Mouse (Mus musculus): ENCODE data around the gene Gm49388. TPM values are rescaled to one million over a fixed set of nuclear protein-coding genes. Genes with fewer than 3 reads are reported as not detected.
"Not testable (repeated sequence)": the region's sequence is repeated elsewhere in the genome, so short reads cannot be mapped to it uniquely, and the experiment has no call there.

The Gm49388 gene
- polyA plus RNA-seq, 1 experiment from 2014 or later: not detected

DNA sequence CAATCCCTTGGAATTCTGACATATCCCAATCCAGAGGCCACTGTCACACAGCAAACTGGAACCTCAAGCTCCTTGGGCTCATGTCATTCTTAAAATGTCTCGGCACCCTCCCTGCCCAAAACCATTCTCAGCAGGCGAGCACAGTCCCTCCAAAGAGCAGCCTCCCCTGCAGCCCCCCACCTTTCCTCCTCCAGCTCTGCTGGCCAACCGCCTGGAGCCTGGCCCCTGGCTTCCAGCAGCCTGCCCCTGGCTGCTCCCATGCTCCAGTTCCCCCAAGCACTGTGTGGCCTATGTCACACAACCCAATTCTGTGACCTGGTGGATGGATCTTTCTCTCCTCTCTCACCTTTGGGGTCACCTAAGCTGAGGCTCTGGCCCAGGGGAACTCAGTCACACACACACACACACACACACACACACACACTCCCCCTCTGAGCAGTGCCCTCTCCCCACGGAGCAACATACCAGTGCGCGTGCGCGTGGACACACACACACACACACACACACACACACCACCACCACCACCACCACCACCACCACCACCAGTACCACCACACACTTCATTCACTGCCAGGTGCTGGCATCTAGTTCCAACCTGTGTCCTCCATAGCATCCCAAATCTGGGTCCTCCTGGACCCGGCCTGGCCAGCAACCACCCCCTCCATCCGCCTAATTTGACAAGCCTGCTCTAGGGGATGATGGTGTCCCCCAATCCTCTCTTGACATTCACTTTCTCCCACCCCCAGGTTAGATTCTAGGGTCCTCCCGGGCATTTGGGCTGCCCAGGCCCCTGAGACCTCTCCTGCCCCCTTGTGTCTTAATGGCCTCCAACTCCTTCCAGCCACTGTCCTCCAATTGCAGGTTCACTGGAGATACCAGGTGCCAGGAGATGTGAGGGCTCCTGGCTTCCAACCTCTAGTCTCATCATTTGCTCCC, 38.1 kb downstream of the Gm49388 start:
- TF ChIP-seq CTCF (IDR thresholded peaks at IDR 0.05; ENCODE audit: low read depth): peak; percentile 35; the same call in 1 of the 2 replicates
- DNase-seq (ENCODE audit: low spot score) (no peak), ATAC-seq (replicated peaks; ENCODE audit: low FRiP score, low read depth) (peak; percentile 23; the same call in 1 of the 2 replicates)
- Histone ChIP-seq H3K4me3 (replicated peaks; ENCODE audit: low read depth, low read length) (peak overlapping the region; percentile 60), H3K9ac (ENCODE audit: low read depth, low read length) (peak overlapping the region; percentile 73; the same call in 1 of the 2 replicates), H3K27ac (no peak overlapping the region), H3K9me3 (replicated peaks; ENCODE audit: low read length) (no peaks in the 10 kb centered on the region), H3K4me2 (ENCODE audit: low read length) (peak overlapping the region; percentile 87), H3K27me3 (ENCODE audit: insufficient read depth, low read length) (no peaks in the 10 kb centered on the region), H3K36me3 (ENCODE audit: insufficient read depth, low read length) (no peaks in the 10 kb centered on the region), H3K4me1 (replicated peaks; ENCODE audit: insufficient read depth, low read length) (peaks cover 9% of the 10 kb centered on the region; the same call in 1 of the 2 replicates)
- WGBS: 60% methylated on average over 11 of the region's 11 CpGs

DNA sequence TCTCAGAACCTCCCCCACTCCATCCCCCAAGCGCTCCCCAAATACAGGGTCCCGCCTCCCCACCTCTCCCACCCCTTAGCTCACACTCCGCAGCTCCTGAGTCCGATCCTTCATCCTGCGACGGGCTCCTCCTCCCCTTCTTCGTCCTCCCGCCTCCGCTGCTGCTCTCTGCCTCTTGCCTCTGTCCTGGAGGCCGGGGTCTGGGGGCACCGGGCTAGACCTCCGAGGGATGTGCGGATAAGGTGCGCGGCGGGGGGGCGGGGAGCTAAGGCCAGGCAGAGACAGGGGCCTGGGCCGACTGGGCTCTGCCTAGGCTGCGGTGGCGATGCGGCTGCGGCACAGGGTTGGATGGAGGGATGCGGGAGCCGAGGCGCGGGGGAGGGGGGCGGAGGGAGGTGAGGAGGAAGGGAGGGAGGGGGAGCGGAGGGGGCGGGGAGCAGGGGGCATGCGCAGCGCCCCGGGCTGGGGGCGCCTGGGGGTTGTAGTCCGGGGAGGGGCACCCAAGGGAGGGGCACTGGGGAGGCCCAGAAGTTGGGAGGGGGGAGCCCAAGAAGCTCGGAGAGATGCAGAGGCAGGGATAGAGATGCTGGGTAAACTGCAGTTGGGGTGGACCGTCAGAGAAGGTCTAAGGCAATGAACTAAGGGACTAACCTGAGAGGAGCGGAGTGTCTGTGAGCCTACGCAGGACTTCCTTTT, 38.9 kb downstream of the Gm49388 start, which contains the start of the genes Stx4a and Stx1b:
Gene Stx4a (plus strand): TSS at position 119 of the 696 bp plus-strand sequence.
Gene Stx1b (minus strand): TSS at position 374 of the 696 bp plus-strand sequence.
- no peaks in the 10 kb centered on the region for H3K9me3 ChIP-seq (replicated peaks; ENCODE audit: low read length)
- DNase-seq (ENCODE audit: low spot score) (peak; percentile 52), ATAC-seq (replicated peaks; ENCODE audit: low FRiP score, low read depth) (peak; percentile 47; the same call in 1 of the 2 replicates)
- no peaks in the 10 kb centered on the region for H3K27me3 ChIP-seq (ENCODE audit: insufficient read depth, low read length)
- no peaks in the 10 kb centered on the region for H3K36me3 ChIP-seq (ENCODE audit: insufficient read depth, low read length)
- H3K27ac ChIP-seq: no peak within 1 kb of the TSS
- peaks cover 9% of the 10 kb centered on the region; the same call in 1 of the 2 replicates for H3K4me1 ChIP-seq (replicated peaks; ENCODE audit: insufficient read depth, low read length)
- peak within 1 kb of the TSS; percentile 60 for H3K4me3 ChIP-seq (replicated peaks; ENCODE audit: low read depth, low read length)
- no peak for TF ChIP-seq CTCF (IDR thresholded peaks at IDR 0.05; ENCODE audit: low read depth)
- H3K4me2 ChIP-seq (ENCODE audit: low read length): peak within 1 kb of the TSS; percentile 87
- H3K9ac ChIP-seq (ENCODE audit: low read depth, low read length): peak within 1 kb of the TSS; percentile 73
- WGBS: 3% methylated on average over 34 of the region's 38 CpGs

DNA sequence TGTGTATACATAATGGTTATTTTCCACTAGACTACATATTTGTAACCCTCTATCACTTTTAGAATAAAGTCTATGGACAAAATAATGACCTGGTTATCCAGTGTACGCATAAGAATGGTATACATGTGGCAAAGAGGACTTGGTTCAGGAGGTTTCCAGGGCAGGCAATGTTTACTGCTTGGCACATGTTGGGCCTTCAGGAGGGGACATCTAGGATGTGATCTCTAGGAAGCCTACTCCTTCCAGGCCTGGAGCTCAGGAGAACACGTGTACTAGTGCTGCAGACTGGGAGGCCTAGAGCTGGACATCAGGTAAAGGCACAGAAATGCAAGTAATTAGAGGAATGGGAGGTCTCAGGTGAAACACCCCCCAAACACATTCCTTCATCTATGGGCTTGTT, 50.1 kb downstream of the Gm49388 start:
- Histone ChIP-seq H3K9me3 (replicated peaks; ENCODE audit: low read length) (no peaks in the 10 kb centered on the region), H3K27ac (no peak overlapping the region), H3K27me3 (ENCODE audit: insufficient read depth, low read length) (no peaks in the 10 kb centered on the region), H3K4me3 (replicated peaks; ENCODE audit: low read depth, low read length) (no peak overlapping the region), H3K9ac (ENCODE audit: low read depth, low read length) (no peak overlapping the region), H3K4me2 (ENCODE audit: low read length) (no peak overlapping the region), H3K36me3 (ENCODE audit: insufficient read depth, low read length) (no peaks in the 10 kb centered on the region), H3K4me1 (replicated peaks; ENCODE audit: insufficient read depth, low read length) (no peaks in the 10 kb centered on the region)
- DNase-seq (ENCODE audit: low spot score): no peak
- TF ChIP-seq CTCF (IDR thresholded peaks at IDR 0.05; ENCODE audit: low read depth): no peak
- ATAC-seq (replicated peaks; ENCODE audit: low FRiP score, low read depth): no peak
- 84% methylated on average over 2 of the region's 2 CpGs for WGBS

DNA sequence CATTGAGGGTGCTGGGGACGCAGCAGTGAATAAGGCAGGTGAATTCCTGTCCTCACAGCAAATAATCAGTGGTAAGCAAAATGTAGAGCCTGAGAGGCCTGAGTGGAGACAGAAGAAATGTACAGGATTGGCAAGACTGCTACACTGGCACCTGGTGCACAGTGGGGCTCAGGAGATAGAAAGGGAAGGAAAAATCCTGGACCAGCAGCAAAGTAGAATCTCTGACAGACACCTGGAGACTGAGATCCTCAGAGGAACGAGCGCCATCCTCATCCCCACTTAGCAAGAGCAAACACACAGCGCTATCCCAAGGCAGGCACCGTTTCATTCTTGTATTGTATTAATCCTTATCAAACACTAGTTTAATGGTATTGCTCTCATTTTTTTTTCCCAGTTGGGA, 52.1 kb downstream of the Gm49388 start:
- H3K9ac ChIP-seq (ENCODE audit: low read depth, low read length): no peak overlapping the region
- no peaks in the 10 kb centered on the region for H3K9me3 ChIP-seq (replicated peaks; ENCODE audit: low read length)
- H3K36me3 ChIP-seq (ENCODE audit: insufficient read depth, low read length): no peaks in the 10 kb centered on the region
- WGBS: 94% methylated on average over 5 of the region's 5 CpGs
- no peak for ATAC-seq (replicated peaks; ENCODE audit: low FRiP score, low read depth)
- no peak for DNase-seq (ENCODE audit: low spot score)
- no peak overlapping the region for H3K4me2 ChIP-seq (ENCODE audit: low read length)
- no peak overlapping the region for H3K27ac ChIP-seq
- no peaks in the 10 kb centered on the region for H3K4me1 ChIP-seq (replicated peaks; ENCODE audit: insufficient read depth, low read length)
- TF ChIP-seq CTCF (IDR thresholded peaks at IDR 0.05; ENCODE audit: low read depth): no peak
- H3K4me3 ChIP-seq (replicated peaks; ENCODE audit: low read depth, low read length): no peak overlapping the region
- H3K27me3 ChIP-seq (ENCODE audit: insufficient read depth, low read length): no peaks in the 10 kb centered on the region

DNA sequence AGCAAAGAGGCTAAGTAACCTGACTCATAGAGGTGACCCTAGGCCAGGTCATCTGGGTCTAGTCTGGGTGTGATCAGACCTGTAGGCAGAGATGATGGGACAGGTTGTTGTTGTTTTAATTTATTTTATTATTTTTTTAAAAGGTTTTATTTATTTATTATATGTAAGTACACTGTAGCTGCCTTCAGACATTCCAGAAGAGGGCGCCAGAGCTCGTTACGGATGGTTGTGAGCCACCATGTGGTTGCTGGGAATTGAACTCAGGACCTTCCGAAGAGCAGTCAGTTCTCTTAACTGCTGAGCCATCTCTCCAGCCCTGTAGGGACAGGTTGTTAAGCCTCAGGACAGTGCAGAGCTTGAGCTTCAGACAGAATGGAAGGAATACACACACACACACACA, 52.5 kb downstream of the Gm49388 start:
- H3K27ac ChIP-seq; H3K9ac ChIP-seq (ENCODE audit: low read depth, low read length); H3K9me3 ChIP-seq (replicated peaks; ENCODE audit: low read length); H3K4me2 ChIP-seq (ENCODE audit: low read length); ATAC-seq (replicated peaks; ENCODE audit: low FRiP score, low read depth); H3K4me1 ChIP-seq (replicated peaks; ENCODE audit: insufficient read depth, low read length); H3K36me3 ChIP-seq (ENCODE audit: insufficient read depth, low read length); H3K27me3 ChIP-seq (ENCODE audit: insufficient read depth, low read length); DNase-seq (ENCODE audit: low spot score); H3K4me3 ChIP-seq (replicated peaks; ENCODE audit: low read depth, low read length): not testable (repeated sequence)
- WGBS: 72% methylated on average over 4 of the region's 4 CpGs

DNA sequence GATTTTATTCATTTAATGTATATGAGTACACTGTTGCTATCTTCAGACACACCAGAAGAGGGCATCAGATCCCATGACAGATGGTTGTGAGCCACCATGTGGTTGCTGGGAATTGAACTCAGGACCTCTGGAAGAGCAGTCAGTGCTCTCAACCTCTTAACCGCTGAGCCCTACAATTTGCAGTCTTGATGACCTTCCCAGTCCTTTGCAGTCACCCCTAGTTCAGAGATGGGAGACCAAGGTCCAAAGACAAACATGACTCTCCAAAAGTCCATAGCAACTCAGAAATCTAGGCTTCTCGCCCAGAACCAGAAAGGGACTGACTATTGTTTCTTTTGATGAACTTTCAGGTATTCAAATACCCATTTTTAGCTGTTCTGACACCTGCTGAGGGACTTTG, 54.6 kb downstream of the Gm49388 start:
- TF ChIP-seq CTCF (IDR thresholded peaks at IDR 0.05; ENCODE audit: low read depth): 0 out of 2 replicates have a peak, but pooled peaks have one; percentile 16
- H3K4me1 ChIP-seq (replicated peaks; ENCODE audit: insufficient read depth, low read length); H3K4me2 ChIP-seq (ENCODE audit: low read length); H3K9me3 ChIP-seq (replicated peaks; ENCODE audit: low read length); H3K4me3 ChIP-seq (replicated peaks; ENCODE audit: low read depth, low read length); DNase-seq (ENCODE audit: low spot score); H3K9ac ChIP-seq (ENCODE audit: low read depth, low read length); ATAC-seq (replicated peaks; ENCODE audit: low FRiP score, low read depth); H3K27me3 ChIP-seq (ENCODE audit: insufficient read depth, low read length); H3K27ac ChIP-seq: not testable (repeated sequence)
- 93% methylated on average over 2 of the region's 2 CpGs for WGBS
- 0 out of 2 replicates have a peak, but pooled peaks cover 13% of the 10 kb centered on the region for H3K36me3 ChIP-seq (ENCODE audit: insufficient read depth, low read length)

All from kidney, postnatal 0 days (tissue).